Mouse (Mus musculus) neural tube, embryonic 11.5 days (tissue): Measurements from ENCODE around the gene Fbxl18. TPM values are rescaled to one million over a fixed set of nuclear protein-coding genes. Genes with fewer than 3 reads are reported as not detected.

Source experiments
- ATAC-seq: fragments of 200-750 bp; cut with Nextera tagmentation; 2 replicates; pipeline ENCODE4 v1.8.0; 2017; ENCODE audit warnings: moderate number of reproducible peaks, mild to moderate bottlenecking, moderate TSS enrichment, moderate library complexity; ENCODE audit not compliant: insufficient read depth, low FRiP score, low TSS enrichment
- DNase-seq: peaks from one replicate; pipeline ENCODE4 v3.0.0-alpha.2; 2015; ENCODE audit warnings: low spot score
- H3K27ac ChIP-seq: fragments of 300-500 bp; sonication (generic); 2 replicates; pipeline ENCODE4 v1.5.1; 2014; ENCODE audit warnings: low read depth, mild to moderate bottlenecking, low read length
- H3K27me3 ChIP-seq: fragments of 300-500 bp; sonication (generic); 2 replicates; pipeline ENCODE4 v1.6.1; 2014; ENCODE audit warnings: mild to moderate bottlenecking, low read length, mixed read lengths; ENCODE audit not compliant: control insufficient read depth, insufficient read depth
- H3K36me3 ChIP-seq: fragments of 300-500 bp; sonication (generic); 2 replicates; pipeline ENCODE4 v1.6.1; 2014; ENCODE audit warnings: mild to moderate bottlenecking, low read length, moderate library complexity, mixed read lengths; ENCODE audit not compliant: control insufficient read depth, insufficient read depth
- H3K4me1 ChIP-seq: fragments of 300-500 bp; sonication (generic); 2 replicates; pipeline ENCODE4 v1.6.1; 2014; ENCODE audit warnings: low read length, mixed read lengths; ENCODE audit not compliant: control insufficient read depth, insufficient read depth
- H3K4me2 ChIP-seq: fragments of 300-500 bp; sonication (generic); 2 replicates; pipeline ENCODE4 v1.6.1; 2014; ENCODE audit warnings: low read depth, mild to moderate bottlenecking, moderate library complexity
- H3K4me3 ChIP-seq: fragments of 300-500 bp; sonication (generic); 2 replicates; pipeline ENCODE4 v1.5.1; 2014; ENCODE audit warnings: low read depth, low read length
- H3K9ac ChIP-seq: fragments of 300-500 bp; sonication (generic); 2 replicates; pipeline ENCODE4 v1.6.1; 2014; ENCODE audit warnings: mild to moderate bottlenecking, low read length
- H3K9me3 ChIP-seq: fragments of 300-500 bp; sonication (generic); 2 replicates; pipeline ENCODE4 v1.6.1; 2016; ENCODE audit warnings: low read length; ENCODE audit not compliant: control insufficient read depth
- WGBS: fragments of 180-500 bp; shearing (Covaris S2); extraction: QIAGEN DNeasy Blood & Tissue Kit; methylation state at CpG from one replicate; pipeline ENCODE4 v1.1.7; 2014; 5-methylcytosine and 5-hydroxymethylcytosine counted together
- polyA plus RNA-seq: library from polyadenylated mRNA; unstranded; fragments of >200 nt; fragmentation: Nextera tagmentation; extraction: Ambion mirVana; gene quantifications from 2 replicates; pipeline ENCODE4 v1.2.1, GENCODE M21; 2014

Fbxl18 gene
- polyA plus RNA-seq, 1 experiment from 2014 or later, result 13.7 TPM

DNA sequence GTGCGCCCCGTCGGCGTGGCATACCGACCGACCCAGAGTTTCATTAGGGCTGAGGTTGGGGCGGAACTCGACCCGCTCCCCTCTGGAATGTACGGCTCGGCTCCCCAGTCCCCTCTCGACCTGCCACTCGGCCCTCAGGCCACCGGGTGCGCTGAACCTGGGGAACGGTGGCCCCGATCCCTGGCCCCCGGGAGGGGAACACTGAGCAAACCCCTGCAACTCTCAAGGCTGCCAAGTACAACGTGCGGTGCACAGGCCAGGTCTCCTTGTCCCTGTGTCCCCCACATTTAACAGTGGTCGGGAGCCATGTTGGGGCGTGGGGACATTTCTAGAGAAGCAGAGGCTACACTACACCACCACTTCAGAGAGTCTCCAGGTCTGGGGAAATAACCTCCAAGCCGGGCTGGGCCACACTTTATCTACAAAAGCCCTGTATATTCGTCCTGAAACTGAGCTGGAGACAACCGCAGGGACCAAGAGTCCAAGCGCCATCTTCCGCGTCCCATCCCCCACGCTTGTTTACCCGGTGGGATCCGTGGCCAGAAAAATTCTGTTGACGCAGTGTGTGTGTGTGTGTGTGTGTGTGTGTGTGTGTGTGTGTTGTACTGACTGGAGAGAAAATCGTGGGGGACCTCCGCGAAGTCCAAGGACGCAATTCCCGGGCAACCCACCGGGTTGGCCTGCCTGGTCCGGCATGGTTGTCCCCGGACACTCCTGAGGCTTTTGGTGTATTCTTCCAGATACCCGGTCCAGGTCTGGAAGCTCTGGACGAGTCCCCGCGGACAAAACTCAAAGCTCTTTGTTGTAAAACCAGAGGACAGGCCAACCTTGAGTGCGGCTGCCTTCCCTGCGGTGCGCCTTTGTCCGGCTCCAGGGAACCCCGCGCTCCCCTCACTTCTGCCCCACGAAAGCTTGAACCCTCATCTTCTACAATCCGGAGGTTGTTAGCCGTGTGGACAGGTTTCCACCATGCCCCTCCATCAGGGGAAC lies 74.7 kb downstream of the Fbxl18 start:
- peak overlapping the region; percentile 100 for H3K27ac ChIP-seq
- H3K4me1 ChIP-seq, result peaks cover 14% of the 10 kb centered on the region
- ATAC-seq (no peak), DNase-seq (peak; percentile 81)
- H3K4me3 ChIP-seq, result peak overlapping the region; percentile 98
- H3K36me3 ChIP-seq, result no peaks in the 10 kb centered on the region
- WGBS, result 0% methylated on average over 53 of the region's 53 CpGs
- H3K9ac ChIP-seq, result peak overlapping the region; percentile 100
- H3K27me3 ChIP-seq, result no peaks in the 10 kb centered on the region
- peak overlapping the region; percentile 78 for H3K4me2 ChIP-seq
- no peaks in the 10 kb centered on the region for H3K9me3 ChIP-seq

DNA sequence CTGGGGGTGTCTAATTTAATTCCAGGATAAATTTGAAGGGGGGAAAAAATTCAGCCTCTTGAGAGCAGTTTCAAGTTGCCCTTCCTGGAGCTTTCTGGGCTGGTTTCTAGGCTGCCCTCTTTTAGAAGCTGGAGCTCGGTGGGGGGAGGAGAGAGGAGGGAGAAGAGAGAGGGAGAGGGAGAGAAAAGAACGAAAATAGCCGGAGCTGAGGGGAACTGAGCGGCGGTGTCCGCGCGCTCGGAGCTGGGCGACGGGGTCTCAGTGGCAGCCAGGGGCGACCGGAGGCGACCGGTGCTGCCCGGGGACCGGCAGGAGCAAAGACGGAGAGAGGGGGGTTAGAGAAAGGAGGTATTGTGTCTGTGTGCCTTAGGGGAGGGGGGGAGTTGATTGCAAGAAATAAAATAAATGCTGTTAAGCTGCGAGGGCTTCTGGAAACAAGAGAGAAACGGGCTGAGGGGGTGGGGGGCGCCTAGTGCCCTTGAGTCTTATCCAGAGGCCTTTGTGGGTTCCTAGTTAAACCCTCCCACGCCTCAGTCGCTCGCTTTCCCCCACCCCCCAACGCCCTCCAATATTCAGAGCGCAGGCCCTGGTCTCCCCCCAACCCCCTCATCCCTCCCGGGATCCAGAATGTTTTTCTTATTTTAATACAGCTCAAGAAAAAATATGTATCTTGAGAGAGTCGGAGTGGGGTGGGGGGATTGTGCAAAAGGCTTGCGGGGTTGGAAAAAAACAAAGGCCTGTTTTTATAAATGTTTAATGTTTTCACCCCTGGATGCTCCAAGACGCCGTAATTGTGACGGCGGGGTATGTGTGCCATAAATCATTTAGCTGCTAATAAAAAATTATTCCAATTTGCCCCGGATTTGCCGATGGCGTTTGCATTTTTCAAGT lies 75.6 kb downstream of the Fbxl18 start:
- Histone ChIP-seq H3K9me3 (no peaks in the 10 kb centered on the region), H3K4me3 (peak overlapping the region; percentile 98), H3K27ac (peak overlapping the region; percentile 100), H3K9ac (peak overlapping the region; percentile 100), H3K4me2 (peak overlapping the region; percentile 78), H3K4me1 (peaks cover 11% of the 10 kb centered on the region), H3K36me3 (no peaks in the 10 kb centered on the region), H3K27me3 (no peaks in the 10 kb centered on the region)
- peak; percentile 85 for DNase-seq
- WGBS, result under 1% methylated on average over 36 of the region's 36 CpGs
- no peak for ATAC-seq

DNA sequence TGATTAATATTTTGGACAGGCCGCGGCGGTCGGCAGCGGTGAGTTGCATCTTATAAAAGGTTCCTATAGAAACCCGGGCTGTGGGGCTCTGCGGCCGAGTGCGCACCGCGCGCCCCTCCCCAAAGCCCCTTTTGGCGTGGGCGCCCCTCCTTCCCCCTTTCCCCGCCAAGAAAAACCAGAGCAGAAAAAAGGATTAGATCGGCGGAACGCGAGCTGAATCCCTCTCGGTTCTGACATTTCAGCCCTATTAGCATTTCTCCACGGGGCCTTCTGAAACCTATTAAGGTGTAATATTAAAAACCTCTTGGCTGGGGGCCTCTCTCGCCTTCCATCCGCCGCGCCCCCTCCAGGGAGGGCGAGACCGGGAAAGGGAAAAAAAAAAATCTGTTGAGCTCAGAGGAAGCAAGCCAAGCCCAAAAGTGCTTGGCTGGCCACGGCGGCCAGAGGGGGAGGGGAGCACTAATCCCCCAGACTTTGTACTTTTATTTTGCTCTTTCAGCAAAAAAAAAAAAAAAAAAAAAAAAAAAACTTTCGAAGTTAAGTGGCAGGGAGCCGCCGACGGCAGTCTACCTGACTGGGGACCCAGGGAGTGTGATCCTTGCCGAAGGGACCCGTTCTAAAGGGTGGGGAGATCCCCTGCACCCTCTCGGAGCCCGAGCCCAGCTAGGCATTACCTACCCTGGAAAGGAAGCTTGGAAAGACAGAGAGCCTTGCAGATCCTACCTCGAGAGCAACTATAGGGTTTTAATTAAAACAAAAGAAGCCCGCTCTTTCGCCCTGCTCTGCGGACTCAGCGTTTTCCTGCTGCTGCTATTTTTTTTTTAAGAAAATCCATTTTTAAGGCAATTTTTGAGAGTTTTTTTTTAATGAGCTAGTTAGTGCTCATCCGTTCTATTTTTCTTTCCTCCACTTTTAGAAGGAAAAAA lies 76.5 kb downstream of the Fbxl18 start:
- Histone ChIP-seq H3K9me3 (no peaks in the 10 kb centered on the region), H3K36me3 (no peaks in the 10 kb centered on the region), H3K4me1 (peaks cover 5% of the 10 kb centered on the region), H3K27ac (peak overlapping the region; percentile 100), H3K4me2 (peak overlapping the region; percentile 78), H3K9ac (peak overlapping the region; percentile 100), H3K27me3 (no peaks in the 10 kb centered on the region), H3K4me3 (peak overlapping the region; percentile 98)
- under 1% methylated on average over 41 of the region's 43 CpGs for WGBS
- peak; percentile 85 for DNase-seq
- no peak for ATAC-seq

DNA sequence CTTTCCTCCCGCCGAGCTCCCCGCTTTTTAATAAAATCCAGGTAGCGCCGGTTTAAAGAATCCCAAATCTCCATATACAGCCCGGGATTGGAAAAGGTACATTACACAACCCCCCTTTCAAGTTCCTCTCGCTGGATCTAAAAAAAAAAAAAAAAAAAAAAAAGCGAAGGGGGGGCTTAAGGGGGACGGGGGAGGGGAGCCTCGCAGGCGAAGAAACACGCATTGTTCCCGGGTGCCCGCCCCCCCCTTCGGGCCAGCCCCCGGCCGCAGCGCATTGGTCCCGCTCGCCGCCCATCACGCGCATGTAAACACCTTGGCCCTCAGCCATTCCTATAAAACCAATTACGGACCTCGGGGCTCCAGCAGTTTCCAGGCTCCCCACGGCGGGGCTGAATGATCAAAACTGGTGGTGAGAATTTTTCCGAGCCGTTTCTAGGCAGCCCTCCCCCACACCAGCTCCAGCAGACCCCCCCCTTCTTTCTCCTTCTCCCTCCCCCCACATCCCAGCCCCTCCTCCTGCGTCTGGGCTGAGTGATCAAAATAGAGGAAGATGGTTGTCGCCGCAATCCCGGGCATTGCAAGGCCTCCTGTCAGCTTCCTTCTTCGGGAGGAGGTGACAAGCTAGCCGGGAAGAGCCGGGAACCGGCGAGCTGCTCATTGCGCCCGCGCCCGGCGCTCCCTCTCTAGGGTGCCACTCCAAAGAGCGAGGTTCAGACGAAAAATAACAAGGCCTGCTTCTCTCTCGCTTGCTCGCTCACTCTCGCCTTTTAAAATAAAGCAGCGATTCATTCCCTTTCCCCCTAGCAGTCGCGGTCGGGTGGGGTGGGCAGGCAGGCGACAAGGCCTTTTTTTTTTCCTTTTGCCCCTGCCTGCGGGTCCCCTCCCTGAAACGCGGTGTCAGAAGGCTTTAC lies 77.4 kb downstream of the Fbxl18 start, which contains the start of gene Tnrc18:
Gene Tnrc18, minus strand, starts transcription at position 139 of the 911 bp plus-strand sequence.
- peak within 1 kb of the TSS; percentile 96 for H3K4me2 ChIP-seq
- no peaks in the 10 kb centered on the region for H3K36me3 ChIP-seq
- under 1% methylated on average over 55 of the region's 56 CpGs for WGBS
- H3K4me1 ChIP-seq, result peaks cover 6% of the 10 kb centered on the region
- peak within 1 kb of the TSS; percentile 98 for H3K4me3 ChIP-seq
- no peaks in the 10 kb centered on the region for H3K9me3 ChIP-seq
- peak within 1 kb of the TSS; percentile 100 for H3K27ac ChIP-seq
- H3K27me3 ChIP-seq, result no peaks in the 10 kb centered on the region
- peak within 1 kb of the TSS; percentile 100 for H3K9ac ChIP-seq
- DNase-seq (peak; percentile 100), ATAC-seq (peak; percentile 63)

Other genes with a start within 250 kb of the Fbxl18 start
- 36.9 and 39.4 TPM in 2 replicates for gene Slc29a4, start 202.9 kb downstream of the Fbxl18 start, polyA plus RNA-seq
- gene Tnrc18, start 77.8 kb downstream of the Fbxl18 start, polyA plus RNA-seq, result 32.5 and 34.7 TPM in 2 replicates
- 15,839 and 16,684 TPM in 2 replicates for gene Actb, start 11.3 kb upstream of the Fbxl18 start, polyA plus RNA-seq
- gene Fscn1, start 64.9 kb upstream of the Fbxl18 start, polyA plus RNA-seq, result 664 and 698 TPM in 2 replicates
- gene Rnf216, start 217.6 kb upstream of the Fbxl18 start, polyA plus RNA-seq, result 30.6 and 31.5 TPM in 2 replicates